10 mouse cellular contexts compared by ENCODE assay signal in the genomic region with DNA sequence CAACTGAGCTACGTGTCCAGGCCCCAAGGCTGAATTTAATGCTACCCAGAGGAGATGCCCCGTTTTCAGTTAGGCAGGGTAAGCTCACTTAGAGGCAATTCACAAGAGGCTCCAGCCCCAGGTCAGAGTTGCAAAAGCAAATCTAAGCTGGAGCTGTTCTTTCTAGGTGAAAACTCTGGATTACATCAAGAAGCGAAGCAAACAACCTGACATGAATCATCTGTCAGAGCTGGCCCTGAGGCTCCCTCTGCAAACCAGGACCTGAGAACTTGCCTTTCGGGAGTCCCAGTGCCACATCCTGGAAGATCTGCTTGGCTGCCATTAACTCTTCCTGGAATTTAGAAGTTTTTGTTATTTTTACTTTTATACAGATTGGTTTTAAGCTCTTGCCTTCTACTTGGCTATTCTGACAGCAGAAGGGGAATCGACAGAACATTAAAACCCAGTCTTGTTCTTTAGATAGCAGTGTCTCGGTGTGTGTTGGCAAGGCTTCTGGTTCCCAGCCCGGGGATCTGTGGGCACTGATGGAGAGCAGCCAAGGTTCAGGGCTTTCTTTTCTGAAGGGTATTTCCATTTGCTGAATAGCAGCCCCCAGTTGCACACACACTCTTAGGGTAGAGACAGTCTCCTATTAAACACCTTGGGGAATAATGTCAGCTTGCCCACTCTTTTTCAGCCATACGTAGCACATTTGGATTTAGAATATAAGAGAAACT. TPM values are rescaled to one million over a fixed set of nuclear protein-coding genes. Genes with fewer than 3 reads are reported as not detected.
DNase-seq lines count a peak whose midpoint lies in the region; ATAC-seq lines count a peak whose summit lies in the region.
"Had no signal": no experiment of that assay in that cellular context is flagged by ENCODE, and none has a peak within 500 bp of the region (broad histone marks: within the 10 kb centered on the region; RNA-seq: fewer than 3 reads in every experiment).

No protein-coding gene starts in this region.

- H3K4me1 ChIP-seq in midbrain, embryonic 11.5 days (ENCODE audit: control insufficient read depth, insufficient read depth, low read length) = no peaks in the 10 kb centered on the region
- no peaks in the 10 kb centered on the region for H3K4me1 ChIP-seq in midbrain, embryonic 13.5 days (replicated peaks)
- no peaks in the 10 kb centered on the region for H3K4me1 ChIP-seq in midbrain, embryonic 16.5 days (ENCODE audit: control insufficient read depth, insufficient read depth, low read length)

- intact Hi-C loops in heart, postnatal 36 days (cut with DNase I) = no loop called here

- no peak overlapping the region for H3K9ac ChIP-seq in midbrain, embryonic 11.5 days (ENCODE audit: low read length)
- no peak overlapping the region for H3K9ac ChIP-seq in midbrain, embryonic 13.5 days (replicated peaks)
- H3K9ac ChIP-seq in midbrain, embryonic 16.5 days (ENCODE audit: low read depth, low read length) = no peak overlapping the region

- ATAC-seq in midbrain, embryonic 11.5 days (ENCODE audit: low FRiP score) = no peak
- no peak for ATAC-seq in midbrain, embryonic 13.5 days
- peak; percentile 65; the same call in 1 of the 2 replicates for ATAC-seq in midbrain, embryonic 16.5 days

- H3K9me3 ChIP-seq in midbrain, embryonic 11.5 days (ENCODE audit: control insufficient read depth, low read length) = no peaks in the 10 kb centered on the region
- H3K9me3 ChIP-seq in midbrain, embryonic 13.5 days = no peaks in the 10 kb centered on the region
- no peaks in the 10 kb centered on the region for H3K9me3 ChIP-seq in midbrain, embryonic 16.5 days (replicated peaks; ENCODE audit: control insufficient read depth, low read length, poor library complexity, severe bottlenecking)

- peaks cover 29% of the 10 kb centered on the region for H3K36me3 ChIP-seq in midbrain, embryonic 11.5 days (ENCODE audit: control insufficient read depth, insufficient read depth, low read length)
- H3K36me3 ChIP-seq in midbrain, embryonic 13.5 days = peaks cover 100% of the 10 kb centered on the region
- H3K36me3 ChIP-seq in midbrain, embryonic 16.5 days (ENCODE audit: control insufficient read depth, insufficient read depth, low read length) = peaks cover 54% of the 10 kb centered on the region

- peak; percentile 92 for DNase-seq in heart, adult 11 months
- no peak for DNase-seq in heart, postnatal 36 days
- peak; percentile 78 for DNase-seq in midbrain, embryonic 11.5 days (ENCODE audit: low spot score, missing footprints)
- DNase-seq in cerebellum, adult 9-11 months = peak; percentile 57
- no peak for DNase-seq in adrenal gland, postnatal 25 days
- DNase-seq in kidney, postnatal 25 days = no peak
- DNase-seq: lung, adult 18-20 months; thymus, adult 18-20 months had no signal

- H3K27me3 ChIP-seq in midbrain, embryonic 11.5 days (ENCODE audit: control insufficient read depth, insufficient read depth, low read length) = no peaks in the 10 kb centered on the region
- H3K27me3 ChIP-seq in midbrain, embryonic 13.5 days = no peaks in the 10 kb centered on the region
- no peaks in the 10 kb centered on the region for H3K27me3 ChIP-seq in midbrain, embryonic 16.5 days (ENCODE audit: control insufficient read depth, insufficient read depth, low read depth, low read length)

- no peak overlapping the region for H3K4me2 ChIP-seq in midbrain, embryonic 11.5 days
- H3K4me2 ChIP-seq in midbrain, embryonic 13.5 days (replicated peaks) = no peak overlapping the region
- H3K4me2 ChIP-seq in midbrain, embryonic 16.5 days (ENCODE audit: low read length) = no peak overlapping the region

- no peak overlapping the region for H3K4me3 ChIP-seq in midbrain, embryonic 11.5 days (ENCODE audit: low read depth, low read length)
- H3K4me3 ChIP-seq in midbrain, embryonic 13.5 days (replicated peaks) = no peak overlapping the region
- H3K4me3 ChIP-seq in midbrain, embryonic 16.5 days (ENCODE audit: low read depth, low read length) = no peak overlapping the region

- 90% methylated on average over 8 of the region's 8 CpGs for WGBS in midbrain, embryonic 11.5 days
- 85% methylated on average over 8 of the region's 8 CpGs for WGBS in midbrain, embryonic 13.5 days
- WGBS in midbrain, embryonic 16.5 days = 76% methylated on average over 8 of the region's 8 CpGs

- no peak overlapping the region for H3K27ac ChIP-seq in midbrain, embryonic 11.5 days (ENCODE audit: low read depth, low read length)
- no peak overlapping the region for H3K27ac ChIP-seq in midbrain, embryonic 13.5 days
- no peak overlapping the region; the same call in 1 of the 2 replicates for H3K27ac ChIP-seq in midbrain, embryonic 16.5 days (ENCODE audit: low read length)

RNA-seq across cellular contexts. Expression of a gene that starts 14.4 kb away (rescaled TPM):
- under 1 TPM; 0.33 to 0.35 TPM for total RNA-seq in heart, postnatal 36 days (2021)
- 3.1 and 3.2 TPM in 2 replicates for polyA plus RNA-seq in midbrain, embryonic 11.5 days (2014; fragmentation: Nextera tagmentation; extraction: Ambion mirVana)
- 3.5 and 4.1 TPM in 2 replicates for polyA plus RNA-seq in midbrain, embryonic 13.5 days (2015; fragmentation: Nextera tagmentation; extraction: Ambion mirVana)
- polyA plus RNA-seq in midbrain, embryonic 16.5 days (2015; fragmentation: Nextera tagmentation; extraction: Ambion mirVana) = 4.7 and 4.8 TPM in 2 replicates
- total RNA-seq in adrenal gland, postnatal 25 days (2021) = 18.9 and 21.2 TPM in 2 replicates

RNA-seq across cellular contexts. Expression of a gene that starts 14.9 kb away (rescaled TPM):
- total RNA-seq in heart, postnatal 36 days (2021) = 10 to 100 TPM; 14.3 to 19.5 TPM
- polyA plus RNA-seq in midbrain, embryonic 11.5 days (2014; fragmentation: Nextera tagmentation; extraction: Ambion mirVana) = 109 and 118 TPM in 2 replicates
- 105 and 113 TPM in 2 replicates for polyA plus RNA-seq in midbrain, embryonic 13.5 days (2015; fragmentation: Nextera tagmentation; extraction: Ambion mirVana)
- polyA plus RNA-seq in midbrain, embryonic 16.5 days (2015; fragmentation: Nextera tagmentation; extraction: Ambion mirVana) = 54.9 and 61.0 TPM in 2 replicates
- total RNA-seq in adrenal gland, postnatal 25 days (2021) = 63.8 and 70.1 TPM in 2 replicates

Comparison
In these comparisons a context has a peak if more than half of its experiments do, and no peak if none do; other contexts are left out.
1. DNase-seq: peak in heart, adult 11 months (single experiment), midbrain, embryonic 11.5 days (single experiment) and cerebellum, adult 9-11 months (single experiment); none in heart, postnatal 36 days (0 of 2), adrenal gland, postnatal 25 days (single experiment) and kidney, postnatal 25 days (0 of 2).